Mouse (Mus musculus) embryonic fibroblast, embryonic 13.5 days (primary cell): ENCODE measurements around the gene Ociad1. TPM values are rescaled to one million over a fixed set of nuclear protein-coding genes. Genes with fewer than 3 reads are reported as not detected.

Source experiments
- H3K27ac ChIP-seq: 2 replicates; pipeline ENCODE4 v1.5.1; 2012; ENCODE audit warnings: low read length, control low read depth, inconsistent platforms; ENCODE audit not compliant: insufficient read depth
- H3K4me1 ChIP-seq: 2 replicates; pipeline ENCODE4 v1.6.1; 2011; ENCODE audit warnings: low read length; ENCODE audit not compliant: control insufficient read depth, insufficient read depth
- H3K4me3 ChIP-seq: 2 replicates; pipeline ENCODE4 v1.5.1; 2011; ENCODE audit warnings: mild to moderate bottlenecking, control low read depth, low read length; ENCODE audit not compliant: insufficient read depth
- CTCF ChIP-seq: IDR thresholded peaks from 2 replicates; pipeline ENCODE4 v1.5.1; 2011; ENCODE audit warnings: mild to moderate bottlenecking, control low read depth, low read length, moderate library complexity, borderline replicate concordance; ENCODE audit not compliant: insufficient read depth
- POLR2A ChIP-seq: IDR thresholded peaks from 2 replicates; pipeline ENCODE4 v1.6.1; 2011; ENCODE audit warnings: low read depth, mild to moderate bottlenecking, control low read depth, low read length, moderate library complexity
- polyA plus RNA-seq: library from polyadenylated mRNA; stranded (reverse); fragments of >200 nt; gene quantifications from 2 replicates; pipeline ENCODE4 v1.2.4, GENCODE M21; 2011; ENCODE audit warnings: low read depth; ENCODE audit not compliant: missing spikeins, insufficient read length

Gene Ociad1
- polyA plus RNA-seq, 1 experiment: 477 TPM

- H3K27ac ChIP-seq: no peak overlapping the region
- H3K4me1 ChIP-seq: no peaks in the 10 kb centered on the region
- TF ChIP-seq CTCF (no peak), POLR2A (no peak)
- H3K4me3 ChIP-seq: no peak overlapping the region
These were observed 38.4 kb downstream of the Ociad1 start for GRCm38 (mm10) chr5:73331002-73331401.

- TF ChIP-seq POLR2A (no peak), CTCF (no peak)
- no peaks in the 10 kb centered on the region for H3K4me1 ChIP-seq
- no peak overlapping the region for H3K27ac ChIP-seq
- no peak overlapping the region for H3K4me3 ChIP-seq
These were observed 43.9 kb downstream of the Ociad1 start for GRCm38 (mm10) chr5:73336448-73336847.

DNA sequence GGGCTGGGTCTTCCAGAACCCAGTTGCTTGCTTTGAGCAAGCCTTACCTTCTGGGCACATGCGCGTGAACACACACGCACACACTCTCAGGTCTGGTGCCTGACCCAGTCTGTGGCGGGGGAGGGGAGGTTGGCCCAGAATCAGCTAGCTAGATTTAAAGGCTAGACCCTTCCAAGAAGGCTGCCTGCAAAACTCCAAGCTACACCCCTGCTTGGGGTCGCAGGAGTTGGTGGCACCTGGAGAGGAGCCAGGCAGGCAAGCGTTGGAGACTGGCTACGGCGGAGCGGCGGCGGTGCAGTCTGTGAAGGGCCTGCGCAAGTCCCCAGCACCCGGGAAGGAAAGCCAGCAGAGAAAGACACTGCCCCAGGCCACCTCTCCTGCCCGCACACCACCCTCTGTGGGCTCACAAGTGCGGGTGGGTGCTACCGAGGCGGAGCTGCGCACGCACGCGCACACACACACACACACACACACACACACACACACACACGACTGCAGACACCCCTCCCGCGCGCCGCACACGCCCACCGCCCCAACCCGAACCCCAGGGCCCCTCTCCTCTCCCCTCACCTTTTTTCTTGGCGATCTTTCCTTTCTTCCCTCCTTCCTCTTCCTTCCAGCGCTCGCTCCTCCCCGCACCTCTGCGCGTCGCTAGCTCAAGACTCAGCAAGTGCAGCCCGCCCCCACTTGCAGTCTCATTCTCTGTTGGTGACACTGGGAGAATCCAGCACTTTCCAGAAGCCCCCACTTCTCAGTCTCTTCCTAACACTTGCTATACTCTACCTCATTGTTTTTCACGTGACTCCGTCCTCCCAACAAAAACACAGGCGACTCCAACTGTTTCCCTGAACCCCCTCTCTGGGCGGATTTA lies 45.6 kb downstream of the Ociad1 start:
- Histone ChIP-seq H3K4me3 (peak overlapping the region; percentile 47), H3K27ac (no peak overlapping the region), H3K4me1 (peaks cover 4% of the 10 kb centered on the region; the same call in 1 of the 2 replicates)
- 0 out of 2 replicates have a peak, but pooled peaks have one; percentile 28 for TF ChIP-seq POLR2A
- no peak for TF ChIP-seq CTCF

GRCm38 (mm10) chr5:73338832-73339163 lies 46.2 kb downstream of the Ociad1 start:
- peak overlapping the region; percentile 47 for H3K4me3 ChIP-seq
- H3K4me1 ChIP-seq: peaks cover 9% of the 10 kb centered on the region
- TF ChIP-seq POLR2A (no peak), CTCF (no peak)
- H3K27ac ChIP-seq: no peak overlapping the region

DNA sequence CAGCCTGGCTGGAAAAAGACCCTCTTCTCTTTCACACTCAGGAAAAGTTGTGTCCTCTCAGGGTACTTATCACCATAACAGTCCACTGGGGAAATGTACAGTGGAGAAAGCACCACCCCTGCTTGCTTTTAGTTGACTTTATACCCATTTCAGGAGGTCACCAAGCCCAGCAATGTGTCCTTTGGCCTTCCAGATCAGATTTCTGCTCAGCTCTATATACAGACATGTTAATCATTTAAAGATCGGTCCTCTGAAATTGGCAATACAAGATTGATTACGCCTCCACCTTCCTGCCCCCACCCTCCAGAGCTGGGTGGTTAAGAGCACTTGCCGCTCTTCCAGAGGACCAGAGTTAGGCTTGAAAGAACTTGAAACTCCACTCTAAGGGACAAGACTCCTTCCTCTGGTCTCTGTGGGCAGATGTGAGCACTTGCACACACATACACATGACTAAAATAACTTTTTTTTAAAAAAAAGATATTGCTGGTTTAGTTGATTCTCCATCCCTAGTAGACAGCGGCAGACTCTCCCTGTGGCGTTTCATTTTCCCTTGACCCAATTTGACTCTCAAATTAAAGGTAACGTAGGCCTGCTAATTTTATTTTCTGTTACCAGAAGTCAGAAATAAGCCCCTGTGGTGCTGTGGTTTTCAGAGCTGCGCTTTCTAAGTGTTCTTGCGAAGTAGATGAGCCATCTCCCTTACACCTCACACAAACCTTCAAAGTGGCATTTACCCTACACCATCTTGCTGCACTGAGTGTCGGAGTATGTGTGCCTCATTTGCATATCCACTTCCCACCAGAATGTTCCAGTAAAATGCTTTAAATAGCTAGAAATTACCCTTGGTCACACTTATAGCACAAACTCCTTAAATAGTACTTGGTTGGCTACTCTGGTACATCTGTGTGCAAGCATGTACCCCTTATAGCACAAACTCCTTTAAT lies 47.5 kb downstream of the Ociad1 start:
- Histone ChIP-seq H3K4me3 (no peak overlapping the region), H3K4me1 (peaks cover 12% of the 10 kb centered on the region), H3K27ac (no peak overlapping the region)
- TF ChIP-seq CTCF (no peak), POLR2A (no peak)

DNA sequence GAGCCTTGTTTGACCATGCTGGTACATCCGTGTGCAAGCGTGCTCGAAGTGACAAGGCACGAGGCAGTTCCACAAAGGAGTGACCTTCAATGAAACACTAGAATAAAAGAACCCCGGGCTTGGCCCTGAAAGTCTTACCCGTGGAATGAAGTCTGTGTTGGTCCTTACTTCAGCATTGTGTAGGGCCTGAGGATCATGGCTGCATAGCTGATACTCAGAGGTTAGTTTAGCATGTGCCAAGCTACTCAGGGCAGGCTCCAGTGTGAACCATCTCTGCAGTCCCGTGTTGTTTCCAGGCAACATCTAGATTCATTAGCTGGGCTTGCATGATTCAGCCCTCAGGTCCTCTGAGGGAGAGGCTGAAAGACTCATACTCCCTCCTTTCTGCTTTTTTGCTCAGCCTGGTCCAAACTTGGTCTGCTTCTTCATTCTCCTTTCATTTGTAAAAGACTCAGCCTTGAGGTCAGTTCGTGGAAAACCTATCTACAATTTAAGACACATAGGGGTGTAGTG lies 48.2 kb downstream of the Ociad1 start, which contains the start of gene Ociad2:
TSS of gene Ociad2 (minus strand) at position 306 of the 513 bp plus-strand sequence.
- TF ChIP-seq POLR2A: no peak
- TF ChIP-seq CTCF: no peak
- Histone ChIP-seq H3K4me1 (peaks cover 12% of the 10 kb centered on the region), H3K27ac (no peak within 1 kb of the TSS), H3K4me3 (no peak within 1 kb of the TSS)

DNA sequence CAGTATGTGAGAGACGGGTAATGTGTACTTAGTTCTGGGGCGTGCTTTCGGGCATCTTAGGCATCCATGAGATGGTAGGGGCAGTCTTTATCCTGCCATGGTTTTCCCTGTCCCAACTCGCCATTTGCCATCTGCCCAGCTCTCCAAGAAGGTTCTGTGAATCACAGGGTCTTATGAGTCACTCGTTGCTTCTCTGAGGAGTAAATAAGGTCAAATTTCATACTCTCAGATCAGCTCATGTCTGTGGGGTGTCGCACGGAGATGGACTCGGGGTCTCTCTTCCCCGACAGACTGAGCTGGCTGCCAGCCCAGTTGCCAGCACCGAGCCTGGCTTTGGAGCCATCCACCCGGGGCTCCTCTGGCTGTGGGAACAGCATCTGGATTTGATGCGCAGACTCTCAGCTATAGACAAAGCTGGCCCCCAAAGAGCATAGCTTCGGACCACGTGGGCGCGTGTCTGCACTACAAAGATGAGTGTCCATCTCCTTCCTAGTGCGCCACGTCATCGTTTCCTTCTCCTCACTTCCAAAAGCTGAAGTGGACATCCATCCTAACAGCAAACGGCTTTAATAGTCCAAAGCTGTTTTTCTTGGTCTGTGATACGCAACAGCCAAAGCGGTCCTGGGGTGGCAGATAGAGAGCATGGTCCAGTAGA lies 50.2 kb downstream of the Ociad1 start:
- TF ChIP-seq POLR2A: no peak
- TF ChIP-seq CTCF: no peak
- peaks cover 12% of the 10 kb centered on the region for H3K4me1 ChIP-seq
- 0 out of 2 replicates have a peak overlapping the region, but pooled peaks have one; percentile 7 for H3K27ac ChIP-seq
- no peak overlapping the region for H3K4me3 ChIP-seq

DNA sequence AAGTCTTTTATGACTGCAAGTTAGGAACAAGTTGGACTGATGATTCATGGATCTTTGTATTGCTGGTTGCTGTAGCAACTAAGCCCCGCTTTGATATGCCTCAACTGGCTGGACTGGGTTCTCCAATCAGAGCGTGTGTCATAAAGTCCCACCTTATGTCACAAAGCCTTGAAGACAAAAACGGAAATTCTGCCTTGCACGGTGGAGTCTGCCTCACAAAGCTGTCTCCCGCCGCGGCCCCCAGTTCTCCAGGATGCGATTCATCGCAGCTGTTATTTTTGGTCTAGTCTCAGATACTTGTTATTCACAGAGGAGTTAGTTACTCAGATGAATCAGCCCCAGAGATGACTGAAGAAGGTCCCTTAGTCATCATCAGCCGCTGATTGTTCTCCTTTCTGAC lies 51.7 kb downstream of the Ociad1 start:
- peaks cover 12% of the 10 kb centered on the region for H3K4me1 ChIP-seq
- peak overlapping the region; percentile 78 for H3K27ac ChIP-seq
- TF ChIP-seq CTCF (no peak), POLR2A (no peak)
- no peak overlapping the region for H3K4me3 ChIP-seq

GRCm38 (mm10) chr5:73345254-73345653 lies 52.7 kb downstream of the Ociad1 start:
- H3K27ac ChIP-seq: no peak overlapping the region
- no peak for TF ChIP-seq POLR2A
- peaks cover 12% of the 10 kb centered on the region for H3K4me1 ChIP-seq
- no peak overlapping the region for H3K4me3 ChIP-seq
